Mouse (Mus musculus): Measurements from ENCODE around the gene Zfp488. TPM values are rescaled to one million over a fixed set of nuclear protein-coding genes. Genes with fewer than 3 reads are reported as not detected.

Gene Zfp488
- polyA plus RNA-seq, 1 experiment = not detected

DNA sequence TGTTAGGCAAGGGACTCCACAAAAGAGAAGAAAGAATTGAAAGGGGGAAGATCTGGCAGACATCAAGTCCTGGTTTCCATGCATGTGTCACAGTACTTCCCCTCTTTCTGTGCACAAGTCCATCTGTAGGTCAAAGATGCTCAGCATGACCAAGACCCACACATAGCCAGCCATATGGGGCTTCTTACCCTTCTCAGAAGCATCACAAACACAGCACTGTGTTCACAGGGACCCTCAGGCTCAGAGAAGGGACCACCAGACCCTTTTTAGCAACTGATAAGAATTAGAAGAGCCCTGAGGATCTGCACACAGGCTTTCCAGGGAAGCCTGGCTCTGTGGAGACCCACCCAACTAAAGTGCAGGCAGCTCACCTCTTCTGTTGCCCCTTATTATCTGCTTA lies 21.5 kb upstream of the Zfp488 start:
- no peaks in the 10 kb centered on the region for H3K36me3 ChIP-seq (ENCODE audit: control insufficient read depth, insufficient read depth, low read length)
- no peak overlapping the region for H3K4me3 ChIP-seq (ENCODE audit: low read depth, low read length)
- no peak for TF ChIP-seq CTCF (IDR thresholded peaks at IDR 0.05; ENCODE audit: extremely low read depth, insufficient read length, insufficient replicate concordance, low read depth, low read length)
- no peak for TF ChIP-seq POLR2A (IDR thresholded peaks at IDR 0.05; ENCODE audit: low read depth, low read length)
- no peak overlapping the region for H3K27ac ChIP-seq (ENCODE audit: insufficient read depth, low read depth, low read length)
- H3K27me3 ChIP-seq (ENCODE audit: control insufficient read depth, insufficient read depth, low read length) = no peaks in the 10 kb centered on the region
- no peaks in the 10 kb centered on the region for H3K4me1 ChIP-seq (ENCODE audit: control insufficient read depth, insufficient read depth, insufficient read length, low read length)

DNA sequence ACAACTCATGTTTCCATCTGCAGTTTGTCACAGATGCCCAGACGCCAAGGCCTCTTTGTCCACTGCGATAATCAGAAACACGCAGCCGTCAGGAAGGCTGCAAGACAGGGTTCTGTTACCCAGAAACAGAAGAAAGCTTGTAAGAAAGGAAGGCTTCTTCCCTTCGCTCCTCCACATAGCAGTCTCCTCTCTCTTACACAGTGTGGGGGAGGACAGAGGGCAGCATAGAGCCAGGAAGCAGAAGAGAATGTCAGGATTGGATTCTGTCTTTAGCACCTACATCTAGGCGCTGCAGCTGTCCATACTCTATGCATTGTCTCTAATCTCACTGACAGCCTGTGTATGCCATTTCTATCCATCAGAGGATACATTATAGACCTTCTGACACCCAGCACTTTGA lies 18.9 kb upstream of the Zfp488 start:
- Histone ChIP-seq H3K4me3 (ENCODE audit: low read depth, low read length) (no peak overlapping the region), H3K27me3 (ENCODE audit: control insufficient read depth, insufficient read depth, low read length) (no peaks in the 10 kb centered on the region), H3K36me3 (ENCODE audit: control insufficient read depth, insufficient read depth, low read length) (no peaks in the 10 kb centered on the region), H3K4me1 (ENCODE audit: control insufficient read depth, insufficient read depth, insufficient read length, low read length) (no peaks in the 10 kb centered on the region), H3K27ac (ENCODE audit: insufficient read depth, low read depth, low read length) (no peak overlapping the region)
- TF ChIP-seq POLR2A (IDR thresholded peaks at IDR 0.05; ENCODE audit: low read depth, low read length) (no peak), CTCF (IDR thresholded peaks at IDR 0.05; ENCODE audit: extremely low read depth, insufficient read length, insufficient replicate concordance, low read depth, low read length) (no peak)
- 55% methylated on average over 6 of the region's 6 CpGs for WGBS

DNA sequence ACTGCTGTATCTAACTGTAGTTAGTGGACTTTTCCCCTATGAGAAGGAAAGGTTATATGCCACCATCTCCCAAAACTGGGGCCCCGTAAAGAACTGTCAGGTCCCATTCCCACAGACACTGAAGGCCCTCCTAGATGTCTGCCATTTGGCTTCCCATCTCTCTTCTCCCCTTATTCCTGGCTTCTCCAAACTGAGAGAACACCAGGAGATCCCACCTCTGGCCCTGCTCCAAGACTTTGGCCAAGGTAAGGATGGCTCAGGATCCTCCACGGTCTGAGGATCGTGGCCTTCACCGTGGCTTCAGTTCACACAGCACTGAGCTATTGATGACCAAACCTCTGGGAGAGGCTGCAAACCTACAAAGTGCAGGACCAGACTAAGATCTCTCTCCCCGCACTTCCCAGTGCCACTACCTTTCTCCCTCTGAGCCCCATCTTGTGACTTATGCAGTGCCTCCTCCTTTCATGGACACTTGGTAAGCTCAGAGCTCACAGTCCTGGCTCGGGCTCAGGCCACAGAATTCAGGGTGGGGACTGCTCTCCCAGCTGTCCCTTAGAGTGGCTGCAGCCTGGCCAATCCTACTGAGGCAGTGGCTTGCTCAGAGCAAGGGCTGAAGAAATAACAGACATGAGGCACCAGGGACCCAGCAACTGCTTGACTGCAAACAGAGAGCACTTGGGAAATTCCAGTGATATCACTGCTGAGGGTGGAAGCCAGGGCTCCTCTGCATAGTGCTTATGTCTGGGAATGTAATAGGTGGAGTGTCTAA lies 15.1 kb upstream of the Zfp488 start:
- no peak overlapping the region for H3K4me3 ChIP-seq (ENCODE audit: low read depth, low read length)
- no peak for TF ChIP-seq CTCF (IDR thresholded peaks at IDR 0.05; ENCODE audit: extremely low read depth, insufficient read length, insufficient replicate concordance, low read depth, low read length)
- no peak for TF ChIP-seq POLR2A (IDR thresholded peaks at IDR 0.05; ENCODE audit: low read depth, low read length)
- no peaks in the 10 kb centered on the region for H3K4me1 ChIP-seq (ENCODE audit: control insufficient read depth, insufficient read depth, insufficient read length, low read length)
- no peak overlapping the region for H3K27ac ChIP-seq (ENCODE audit: insufficient read depth, low read depth, low read length)
- 80% methylated on average over 6 of the region's 6 CpGs for WGBS
- no peaks in the 10 kb centered on the region for H3K27me3 ChIP-seq (ENCODE audit: control insufficient read depth, insufficient read depth, low read length)
- no peaks in the 10 kb centered on the region for H3K36me3 ChIP-seq (ENCODE audit: control insufficient read depth, insufficient read depth, low read length)

DNA sequence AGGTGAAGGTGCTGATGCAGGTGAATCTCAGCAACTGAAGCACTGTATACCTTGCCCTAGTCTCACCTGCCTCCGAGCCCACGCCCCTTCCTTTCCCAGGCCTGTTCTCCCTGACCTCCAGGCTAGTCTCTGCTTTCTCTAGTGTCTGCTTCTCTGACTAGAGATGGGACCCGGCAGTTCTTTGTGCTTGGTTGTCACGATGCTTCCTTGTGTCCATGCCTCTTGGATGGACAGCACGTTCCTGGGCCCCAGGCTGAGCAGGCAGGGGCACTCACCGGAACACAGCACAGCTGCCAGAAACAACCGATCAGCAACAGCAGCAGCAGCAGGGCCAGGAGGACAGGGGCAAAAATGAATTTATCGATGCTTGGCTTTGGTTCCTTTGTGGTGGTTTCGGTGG lies 14.5 kb upstream of the Zfp488 start:
- Histone ChIP-seq H3K27me3 (ENCODE audit: control insufficient read depth, insufficient read depth, low read length) (no peaks in the 10 kb centered on the region), H3K4me3 (ENCODE audit: low read depth, low read length) (no peak overlapping the region), H3K27ac (ENCODE audit: insufficient read depth, low read depth, low read length) (no peak overlapping the region), H3K4me1 (ENCODE audit: control insufficient read depth, insufficient read depth, insufficient read length, low read length) (no peaks in the 10 kb centered on the region), H3K36me3 (ENCODE audit: control insufficient read depth, insufficient read depth, low read length) (no peaks in the 10 kb centered on the region)
- 89% methylated on average over 9 of the region's 9 CpGs for WGBS
- TF ChIP-seq CTCF (IDR thresholded peaks at IDR 0.05; ENCODE audit: extremely low read depth, insufficient read length, insufficient replicate concordance, low read depth, low read length) (no peak), POLR2A (IDR thresholded peaks at IDR 0.05; ENCODE audit: low read depth, low read length) (no peak)

DNA sequence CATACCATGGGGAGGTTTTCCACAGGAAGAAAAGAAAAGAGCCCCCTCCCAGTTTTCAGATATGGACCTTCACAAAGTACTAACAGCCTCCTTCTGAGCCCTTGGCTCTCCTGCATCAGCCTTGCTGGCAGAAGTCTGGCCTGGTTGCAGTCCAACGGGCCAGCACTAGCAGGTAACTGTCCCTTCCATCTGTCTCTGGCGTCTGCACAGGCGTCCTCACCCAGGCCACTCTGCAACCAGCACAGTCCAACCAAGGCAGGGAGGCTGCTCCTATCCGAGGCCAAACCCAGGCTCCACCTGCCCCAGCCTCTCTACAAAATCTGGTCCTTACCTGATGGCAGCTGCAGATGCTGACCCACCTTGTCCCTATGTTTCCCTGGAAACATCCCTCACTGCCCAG lies 13.4 kb upstream of the Zfp488 start:
- WGBS = 64% methylated on average over 4 of the region's 4 CpGs
- Histone ChIP-seq H3K36me3 (ENCODE audit: control insufficient read depth, insufficient read depth, low read length) (no peaks in the 10 kb centered on the region), H3K27me3 (ENCODE audit: control insufficient read depth, insufficient read depth, low read length) (no peaks in the 10 kb centered on the region), H3K4me1 (ENCODE audit: control insufficient read depth, insufficient read depth, insufficient read length, low read length) (no peaks in the 10 kb centered on the region), H3K4me3 (ENCODE audit: low read depth, low read length) (no peak overlapping the region), H3K27ac (ENCODE audit: insufficient read depth, low read depth, low read length) (no peak overlapping the region)
- TF ChIP-seq POLR2A (IDR thresholded peaks at IDR 0.05; ENCODE audit: low read depth, low read length) (no peak), CTCF (IDR thresholded peaks at IDR 0.05; ENCODE audit: extremely low read depth, insufficient read length, insufficient replicate concordance, low read depth, low read length) (no peak)

DNA sequence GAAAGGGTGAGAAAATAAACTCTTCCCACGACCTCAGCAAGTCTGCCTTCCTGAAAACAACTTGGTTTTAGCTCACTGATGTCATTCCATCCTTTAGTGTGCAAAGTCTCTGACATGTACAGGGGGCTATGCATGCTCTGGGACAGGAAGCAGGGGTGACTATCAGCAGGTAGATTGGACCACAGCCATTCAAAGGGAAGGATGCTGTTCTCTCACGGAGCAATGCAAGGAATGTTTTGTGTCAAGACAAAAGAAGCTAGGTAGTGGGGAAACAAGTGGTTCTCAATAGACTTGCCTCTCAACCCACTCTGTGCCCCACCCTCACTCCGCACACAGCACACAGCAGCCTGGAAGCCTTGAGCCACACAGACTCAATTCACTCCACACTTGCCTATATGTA lies 10.6 kb upstream of the Zfp488 start:
- Histone ChIP-seq H3K27me3 (ENCODE audit: control insufficient read depth, insufficient read depth, low read length) (no peaks in the 10 kb centered on the region), H3K4me3 (ENCODE audit: low read depth, low read length) (no peak overlapping the region), H3K27ac (ENCODE audit: insufficient read depth, low read depth, low read length) (no peak overlapping the region), H3K36me3 (ENCODE audit: control insufficient read depth, insufficient read depth, low read length) (no peaks in the 10 kb centered on the region), H3K4me1 (ENCODE audit: control insufficient read depth, insufficient read depth, insufficient read length, low read length) (no peaks in the 10 kb centered on the region)
- 42% methylated on average over 3 of the region's 3 CpGs for WGBS
- TF ChIP-seq POLR2A (IDR thresholded peaks at IDR 0.05; ENCODE audit: low read depth, low read length) = no peak
- TF ChIP-seq CTCF (IDR thresholded peaks at IDR 0.05; ENCODE audit: extremely low read depth, insufficient read length, insufficient replicate concordance, low read depth, low read length) = no peak

DNA sequence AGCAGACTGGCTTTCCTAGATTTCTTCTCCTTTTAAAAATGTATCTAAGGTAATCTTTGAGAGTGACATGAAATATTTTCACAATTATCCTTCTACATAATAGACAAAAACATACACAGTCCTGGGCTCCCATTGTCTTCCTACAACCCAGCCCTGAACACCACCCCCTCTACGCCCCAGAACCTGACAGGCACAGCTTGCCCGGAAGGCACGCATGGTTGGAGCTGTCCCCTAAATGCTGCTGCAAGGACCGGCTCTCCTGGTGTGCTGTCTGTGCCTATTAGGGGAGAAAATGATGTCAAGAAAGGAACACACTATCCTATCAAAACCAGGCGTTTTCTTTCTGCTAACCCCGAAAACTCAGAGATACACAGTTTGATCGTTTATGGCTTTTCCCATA lies 816 bp downstream of the Zfp488 start:
- WGBS = 37% methylated on average over 7 of the region's 7 CpGs
- no peak for TF ChIP-seq POLR2A (IDR thresholded peaks at IDR 0.05; ENCODE audit: low read depth, low read length)
- no peak for TF ChIP-seq CTCF (IDR thresholded peaks at IDR 0.05; ENCODE audit: extremely low read depth, insufficient read length, insufficient replicate concordance, low read depth, low read length)
- Histone ChIP-seq H3K4me3 (ENCODE audit: low read depth, low read length) (no peak overlapping the region), H3K27me3 (ENCODE audit: control insufficient read depth, insufficient read depth, low read length) (no peaks in the 10 kb centered on the region), H3K4me1 (ENCODE audit: control insufficient read depth, insufficient read depth, insufficient read length, low read length) (no peaks in the 10 kb centered on the region), H3K27ac (ENCODE audit: insufficient read depth, low read depth, low read length) (no peak overlapping the region), H3K36me3 (ENCODE audit: control insufficient read depth, insufficient read depth, low read length) (no peaks in the 10 kb centered on the region)
